ENCODE assay signal across 8 mouse cellular contexts in the genomic region with DNA sequence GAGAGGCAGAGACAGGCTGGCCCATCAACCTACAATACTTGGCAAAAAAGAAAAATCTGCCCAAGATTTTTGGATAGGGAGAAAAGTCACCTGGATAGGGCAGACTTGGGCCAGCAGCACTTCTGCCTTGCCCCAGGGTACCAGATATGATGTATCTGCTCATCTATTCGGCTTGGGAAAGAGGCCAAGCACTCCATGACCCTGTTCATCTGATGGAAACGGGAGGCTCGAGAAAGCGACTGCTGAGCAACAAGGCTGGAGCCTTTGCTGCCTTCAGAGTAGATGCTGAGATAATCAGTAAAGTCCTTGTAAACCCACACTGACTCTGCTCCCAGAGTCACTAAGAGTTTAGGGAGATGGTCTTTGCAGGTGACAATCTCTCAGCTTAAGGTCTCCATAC. TPM values are rescaled to one million over a fixed set of nuclear protein-coding genes. Genes with fewer than 3 reads are reported as not detected.
DNase-seq lines count a peak whose midpoint lies in the region; ATAC-seq and TF ChIP-seq lines count a peak whose summit lies in the region.

No protein-coding gene starts in this region.

- peak overlapping the region; percentile 79 for H3K4me3 ChIP-seq in kidney, adult 2 months (ENCODE audit: insufficient read depth, low read depth, low read length)
- peak overlapping the region; percentile 64 for H3K4me3 ChIP-seq in hindbrain, embryonic 12.5 days
- H3K4me3 ChIP-seq in midbrain, embryonic 14.5 days (replicated peaks; ENCODE audit: low read depth, low read length), result peak overlapping the region; percentile 47; the same call in 1 of the 2 replicates

- DNase-seq in kidney, adult 2 months, result no peak
- no peak for DNase-seq in kidney, postnatal 10 days
- DNase-seq in cerebellum, postnatal 25 days, result peak; percentile 19 to 29
- DNase-seq in midbrain, embryonic 14.5 days, result no peak
- DNase-seq in retina, postnatal 1 day, result no peak
- no peak for DNase-seq in urinary bladder, postnatal 25 days (ENCODE audit: low spot score)

- H3K9ac ChIP-seq in hindbrain, embryonic 12.5 days, result peak overlapping the region; percentile 5; the same call in 1 of the 2 replicates
- H3K9ac ChIP-seq in midbrain, embryonic 14.5 days (replicated peaks; ENCODE audit: low read length), result peak overlapping the region; percentile 57; the same call in 1 of the 2 replicates

- no peaks in the 10 kb centered on the region for H3K9me3 ChIP-seq in hindbrain, embryonic 12.5 days (replicated peaks)
- H3K9me3 ChIP-seq in midbrain, embryonic 14.5 days (ENCODE audit: control insufficient read depth, low read length), result no peaks in the 10 kb centered on the region; the same call in 1 of the 2 replicates

- TF ChIP-seq POLR2A in kidney, adult 2 months (IDR thresholded peaks at IDR 0.05; ENCODE audit: low read depth, low read length), result no peak

- H3K4me2 ChIP-seq in hindbrain, embryonic 12.5 days (replicated peaks), result peak overlapping the region; percentile 82
- H3K4me2 ChIP-seq in midbrain, embryonic 14.5 days (ENCODE audit: low read length), result peak overlapping the region; percentile 87

- H3K36me3 ChIP-seq in kidney, adult 2 months (ENCODE audit: control insufficient read depth, insufficient read depth, low read length), result peaks cover 7% of the 10 kb centered on the region
- H3K36me3 ChIP-seq in hindbrain, embryonic 12.5 days, result peaks cover 25% of the 10 kb centered on the region
- peaks cover 19% of the 10 kb centered on the region for H3K36me3 ChIP-seq in midbrain, embryonic 14.5 days (ENCODE audit: control insufficient read depth, insufficient read depth, low read length)

- WGBS in kidney, adult 2 months, result 41% methylated on average over 4 of the region's 4 CpGs
- 94% methylated on average over 4 of the region's 4 CpGs for WGBS in hindbrain, embryonic 12.5 days
- 85% methylated on average over 4 of the region's 4 CpGs for WGBS in midbrain, embryonic 14.5 days

- peaks cover 30% of the 10 kb centered on the region for H3K4me1 ChIP-seq in kidney, adult 2 months (ENCODE audit: control insufficient read depth, insufficient read depth, low read length)
- H3K4me1 ChIP-seq in hindbrain, embryonic 12.5 days, result peaks cover 27% of the 10 kb centered on the region
- H3K4me1 ChIP-seq in midbrain, embryonic 14.5 days (ENCODE audit: control insufficient read depth, insufficient read depth, low read length), result peaks cover 9% of the 10 kb centered on the region

- H3K27ac ChIP-seq in kidney, adult 2 months (ENCODE audit: insufficient read depth, low read depth, low read length), result peak overlapping the region; percentile 93
- no peak overlapping the region for H3K27ac ChIP-seq in hindbrain, embryonic 12.5 days
- H3K27ac ChIP-seq in midbrain, embryonic 14.5 days (replicated peaks; ENCODE audit: low read depth, low read length), result no peak overlapping the region

- ATAC-seq in hindbrain, embryonic 12.5 days (ENCODE audit: low FRiP score), result no peak
- no peak for ATAC-seq in midbrain, embryonic 14.5 days (ENCODE audit: low FRiP score, low TSS enrichment)
- no peak for ATAC-seq in erythroid progenitor cell, adult 5-6 weeks (replicated peaks; ENCODE audit: low FRiP score, poor library complexity, severe bottlenecking)

- H3K27me3 ChIP-seq in kidney, adult 2 months (replicated peaks; ENCODE audit: control insufficient read depth, insufficient read depth, low read length), result no peaks in the 10 kb centered on the region
- H3K27me3 ChIP-seq in hindbrain, embryonic 12.5 days, result no peaks in the 10 kb centered on the region
- no peaks in the 10 kb centered on the region for H3K27me3 ChIP-seq in midbrain, embryonic 14.5 days (ENCODE audit: control insufficient read depth, insufficient read depth, low read length)

- TF ChIP-seq CTCF in kidney, adult 2 months (conservative IDR thresholded peaks at IDR 0.05; ENCODE audit: insufficient read depth, insufficient read length, low read depth, low read length), result no peak

RNA-seq across cellular contexts. Expression of a gene that starts 1.5 kb away (rescaled TPM):
- 1,108 and 1,337 TPM in 2 replicates for polyA plus RNA-seq in kidney, adult 2 months (2012; rRNA removed)
- polyA plus RNA-seq in hindbrain, embryonic 12.5 days (2016; fragmentation: Nextera tagmentation; extraction: Ambion mirVana), result 582 and 680 TPM in 2 replicates
- 759 and 1,068 TPM in 2 replicates for polyA plus RNA-seq in midbrain, embryonic 14.5 days (2014; fragmentation: Nextera tagmentation; extraction: Ambion mirVana)
- 40.7 and 50.5 TPM in 2 replicates for total RNA-seq in erythroid progenitor cell, adult 5-6 weeks (2015; ENCODE audit: low replicate concordance)
- total RNA-seq in erythroid progenitor cell, adult 5-6 weeks (2017; ENCODE audit: low replicate concordance), result 28.7 and 46.7 TPM in 2 replicates

RNA-seq across cellular contexts. Expression of a gene that starts 1.6 kb away (rescaled TPM):
- 4.3 and 5.1 TPM in 2 replicates for polyA plus RNA-seq in kidney, adult 2 months (2012; rRNA removed)
- polyA plus RNA-seq in hindbrain, embryonic 12.5 days (2016; fragmentation: Nextera tagmentation; extraction: Ambion mirVana), result 17.0 and 22.6 TPM in 2 replicates
- 18.7 and 21.4 TPM in 2 replicates for polyA plus RNA-seq in midbrain, embryonic 14.5 days (2014; fragmentation: Nextera tagmentation; extraction: Ambion mirVana)
- total RNA-seq in erythroid progenitor cell, adult 5-6 weeks (2015; ENCODE audit: low replicate concordance), result 17.3 TPM in 1 of 2 replicates, not detected in the other
- not detected in 2 replicates for total RNA-seq in erythroid progenitor cell, adult 5-6 weeks (2017; ENCODE audit: low replicate concordance)

RNA-seq across cellular contexts. Expression of a gene that starts 45.5 kb away (rescaled TPM):
- polyA plus RNA-seq in kidney, adult 2 months (2012; rRNA removed), result 232 and 266 TPM in 2 replicates
- 7.5 and 8.7 TPM in 2 replicates for polyA plus RNA-seq in hindbrain, embryonic 12.5 days (2016; fragmentation: Nextera tagmentation; extraction: Ambion mirVana)
- polyA plus RNA-seq in midbrain, embryonic 14.5 days (2014; fragmentation: Nextera tagmentation; extraction: Ambion mirVana), result 3.1 and 7.4 TPM in 2 replicates
- 3.2 TPM in 1 of 2 replicates, not detected in the other for total RNA-seq in erythroid progenitor cell, adult 5-6 weeks (2015; ENCODE audit: low replicate concordance)
- not detected in 2 replicates for total RNA-seq in erythroid progenitor cell, adult 5-6 weeks (2017; ENCODE audit: low replicate concordance)

Comparison
In these comparisons a context has a peak if more than half of its experiments do, and no peak if none do; other contexts are left out.
1. DNase-seq: peak in cerebellum, postnatal 25 days (2 of 2); none in kidney, adult 2 months (single experiment), kidney, postnatal 10 days (single experiment), midbrain, embryonic 14.5 days (single experiment), retina, postnatal 1 day (single experiment) and urinary bladder, postnatal 25 days (single experiment).
2. RNA of a gene that starts 45.5 kb away (polyA plus RNA-seq): 232 to 266 TPM in kidney, adult 2 months; 7.5 to 8.7 TPM in hindbrain, embryonic 12.5 days and 3.1 to 7.4 TPM in midbrain, embryonic 14.5 days; every median in the first group is over 10 times any median in the second.
3. Peak in every context shown above with its lines, with median percentiles within 50 percentile points of each other: H3K4me3 ChIP-seq.